Mouse (Mus musculus) cerebellum, adult 8-10 months (tissue): ENCODE results near the gene Mark4.

ENCODE experiments used
- DNase-seq: peaks from one replicate; pipeline ENCODE4 v3.0.0; 2022

Mark4 gene

GRCm38 (mm10) chr7:19458591-19459111, at the start of gene Mark4:
TSS of gene Mark4 (minus strand) at chr7:19458821.
- peak; percentile 73 for DNase-seq

GRCm38 (mm10) chr7:19507612-19507981, 49.0 kb upstream of the Mark4 start:
- DNase-seq: no peak

GRCm38 (mm10) chr7:19506969-19507611, 48.5 kb upstream of the Mark4 start:
- peak; percentile 42 for DNase-seq

- no peak for DNase-seq
Measured at GRCm38 (mm10) chr7:19506326-19506725, 47.7 kb upstream of the Mark4 start.

GRCm38 (mm10) chr7:19503481-19504068, 45.0 kb upstream of the Mark4 start:
- DNase-seq: peak; percentile 64

GRCm38 (mm10) chr7:19501658-19502057, 43.0 kb upstream of the Mark4 start:
- no peak for DNase-seq

- no peak for DNase-seq
Measured at GRCm38 (mm10) chr7:19500420-19501363, 42.1 kb upstream of the Mark4 start.

GRCm38 (mm10) chr7:19498326-19498725, 39.7 kb upstream of the Mark4 start:
- DNase-seq: no peak

GRCm38 (mm10) chr7:19496214-19496555, 37.6 kb upstream of the Mark4 start:
- no peak for DNase-seq

- no peak for DNase-seq
Measured at GRCm38 (mm10) chr7:19495521-19496213, 37.0 kb upstream of the Mark4 start.

GRCm38 (mm10) chr7:19494751-19495474, 36.3 kb upstream of the Mark4 start:
- DNase-seq: no peak

- no peak for DNase-seq
Measured at GRCm38 (mm10) chr7:19491731-19492130, 33.1 kb upstream of the Mark4 start.

- no peak for DNase-seq
Measured at GRCm38 (mm10) chr7:19489525-19489924, 30.9 kb upstream of the Mark4 start.

- DNase-seq: no peak
Measured at GRCm38 (mm10) chr7:19486549-19486948, 27.9 kb upstream of the Mark4 start.

- DNase-seq: no peak
Measured at GRCm38 (mm10) chr7:19485488-19485887, 26.9 kb upstream of the Mark4 start.

- DNase-seq: no peak
Measured at GRCm38 (mm10) chr7:19483281-19483680, 24.7 kb upstream of the Mark4 start.

- DNase-seq: no peak
Measured at GRCm38 (mm10) chr7:19477624-19478384, 19.2 kb upstream of the Mark4 start.

- no peak for DNase-seq
Measured at GRCm38 (mm10) chr7:19477084-19477483, 18.5 kb upstream of the Mark4 start.

- peak; percentile 59 for DNase-seq
Measured at GRCm38 (mm10) chr7:19473875-19474443, 15.3 kb upstream of the Mark4 start.

- no peak for DNase-seq
Measured at GRCm38 (mm10) chr7:19472403-19472802, 13.8 kb upstream of the Mark4 start.

GRCm38 (mm10) chr7:19470308-19470707, 11.7 kb upstream of the Mark4 start:
- no peak for DNase-seq
